Comparison of ENCODE assay signal across 22 mouse cellular contexts in genomic region chr6:75089971-75090370, GRCm38 (mm10).
DNase-seq lines count a peak whose midpoint lies in the region; ATAC-seq and TF ChIP-seq lines count a peak whose summit lies in the region.
"Had no signal": no experiment of that assay in that cellular context is flagged by ENCODE, and none has a peak within 500 bp of the region (broad histone marks: within the 10 kb centered on the region; RNA-seq: fewer than 3 reads in every experiment).

No protein-coding gene starts in this region.

- no peak for TF ChIP-seq CTCF in midbrain, postnatal 0 days (IDR thresholded peaks at IDR 0.05)
- no peak for TF ChIP-seq CTCF in forebrain, postnatal 0 days (IDR thresholded peaks at IDR 0.05; ENCODE audit: low read depth)
- no peak for TF ChIP-seq CTCF in layer of hippocampus, adult 2 months (conservative IDR thresholded peaks at IDR 0.05)

- H3K9ac ChIP-seq in forebrain, embryonic 15.5 days (replicated peaks): no peak overlapping the region
- H3K9ac ChIP-seq in midbrain, postnatal 0 days (replicated peaks; ENCODE audit: low read length, poor library complexity, severe bottlenecking): no peak overlapping the region
- no peak overlapping the region for H3K9ac ChIP-seq in midbrain, embryonic 13.5 days (replicated peaks)
- H3K9ac ChIP-seq in forebrain, postnatal 0 days: no peak overlapping the region
- H3K9ac ChIP-seq: embryonic facial prominence, embryonic 13.5 days; heart, embryonic 12.5 days; hindbrain, embryonic 15.5 days had no signal

- H3K27me3 ChIP-seq in forebrain, embryonic 15.5 days: no peaks in the 10 kb centered on the region
- H3K27me3 ChIP-seq in forebrain, embryonic 10.5 days (ENCODE audit: poor library complexity, severe bottlenecking): no peaks in the 10 kb centered on the region
- H3K27me3 ChIP-seq in midbrain, postnatal 0 days (ENCODE audit: insufficient read depth, low read length): no peaks in the 10 kb centered on the region
- no peaks in the 10 kb centered on the region for H3K27me3 ChIP-seq in midbrain, embryonic 13.5 days
- no peaks in the 10 kb centered on the region for H3K27me3 ChIP-seq in forebrain, postnatal 0 days (ENCODE audit: insufficient read depth, low read length)
- H3K27me3 ChIP-seq: embryonic facial prominence, embryonic 13.5 days; heart, embryonic 12.5 days; hindbrain, embryonic 15.5 days had no signal

- no peak overlapping the region; the same call in 1 of the 2 replicates for H3K27ac ChIP-seq in forebrain, embryonic 15.5 days (replicated peaks)
- no peak overlapping the region for H3K27ac ChIP-seq in forebrain, embryonic 10.5 days
- H3K27ac ChIP-seq in midbrain, postnatal 0 days (ENCODE audit: low read depth, low read length): no peak overlapping the region
- H3K27ac ChIP-seq in midbrain, embryonic 13.5 days: no peak overlapping the region
- H3K27ac ChIP-seq in forebrain, postnatal 0 days (ENCODE audit: low read depth, low read length): no peak overlapping the region
- no peak overlapping the region for H3K27ac ChIP-seq in layer of hippocampus, adult 2 months
- H3K27ac ChIP-seq: embryonic facial prominence, embryonic 13.5 days; gastrocnemius, adult 2 months; hindbrain, embryonic 15.5 days had no signal

- no peak overlapping the region for H3K4me2 ChIP-seq in forebrain, embryonic 15.5 days (replicated peaks)
- no peak overlapping the region for H3K4me2 ChIP-seq in midbrain, postnatal 0 days (ENCODE audit: low read depth, low read length, poor library complexity, severe bottlenecking)
- no peak overlapping the region for H3K4me2 ChIP-seq in midbrain, embryonic 13.5 days (replicated peaks)
- no peak overlapping the region for H3K4me2 ChIP-seq in forebrain, postnatal 0 days (ENCODE audit: low read depth)
- H3K4me2 ChIP-seq: embryonic facial prominence, embryonic 13.5 days; heart, embryonic 12.5 days; hindbrain, embryonic 15.5 days had no signal

- no peaks in the 10 kb centered on the region for H3K9me3 ChIP-seq in forebrain, embryonic 15.5 days
- no peaks in the 10 kb centered on the region for H3K9me3 ChIP-seq in forebrain, embryonic 10.5 days
- no peaks in the 10 kb centered on the region for H3K9me3 ChIP-seq in midbrain, postnatal 0 days (ENCODE audit: low read length)
- H3K9me3 ChIP-seq in midbrain, embryonic 13.5 days: no peaks in the 10 kb centered on the region
- H3K9me3 ChIP-seq in forebrain, postnatal 0 days (ENCODE audit: low read length): no peaks in the 10 kb centered on the region
- H3K9me3 ChIP-seq: embryonic facial prominence, embryonic 13.5 days; G1E; heart, embryonic 12.5 days; hindbrain, embryonic 15.5 days had no signal

- peak; percentile 7 to 49 for DNase-seq in cerebellum, postnatal 10 days
- no peak for DNase-seq in cerebellum, postnatal 25 days
- no peak for DNase-seq in forebrain, embryonic 10.5 days (ENCODE audit: extremely low spot score, low spot score)
- peak; percentile 33 for DNase-seq in midbrain, postnatal 0 days (ENCODE audit: low spot score)
- DNase-seq in forebrain, postnatal 0 days: peak; percentile 22
- DNase-seq in layer of hippocampus, adult 2 months (ENCODE audit: low spot score in 2 of 2): no peak
- DNase-seq: adrenal gland, postnatal 10 days; B cell, adult 2 months; cerebellum, adult 18-20 months; cerebellum, adult 9-11 months; embryo, embryonic 11 days; gastrocnemius, adult 2 months; gastrocnemius, postnatal 25 days had no signal

- 56% methylated on average over 2 of the region's 2 CpGs for WGBS in forebrain, embryonic 15.5 days
- 82% methylated on average over 2 of the region's 2 CpGs for WGBS in forebrain, embryonic 10.5 days
- WGBS in midbrain, postnatal 0 days: 61% methylated on average over 2 of the region's 2 CpGs
- 78% methylated on average over 2 of the region's 2 CpGs for WGBS in midbrain, embryonic 13.5 days
- WGBS in forebrain, postnatal 0 days: 41% methylated on average over 2 of the region's 2 CpGs

- ATAC-seq in forebrain, embryonic 15.5 days (replicated peaks): peak; percentile 29; the same call in 1 of the 2 replicates
- no peak for ATAC-seq in midbrain, postnatal 0 days (ENCODE audit: low FRiP score)
- ATAC-seq in midbrain, embryonic 13.5 days: no peak
- ATAC-seq in forebrain, postnatal 0 days: no peak
- ATAC-seq: CD4-positive, CD25-positive, alpha-beta regulatory T cell, adult 4 months; inflammation-experienced regulatory T-cells, adult 6 months; intestine, postnatal 0 days had no signal

- no peaks in the 10 kb centered on the region for H3K36me3 ChIP-seq in forebrain, embryonic 15.5 days
- H3K36me3 ChIP-seq in forebrain, embryonic 10.5 days (replicated peaks): no peaks in the 10 kb centered on the region
- no peaks in the 10 kb centered on the region for H3K36me3 ChIP-seq in midbrain, postnatal 0 days (ENCODE audit: insufficient read depth, low read length)
- no peaks in the 10 kb centered on the region for H3K36me3 ChIP-seq in midbrain, embryonic 13.5 days
- no peaks in the 10 kb centered on the region for H3K36me3 ChIP-seq in forebrain, postnatal 0 days (ENCODE audit: insufficient read depth)
- H3K36me3 ChIP-seq: embryonic facial prominence, embryonic 13.5 days; G1E; heart, embryonic 12.5 days; hindbrain, embryonic 15.5 days had no signal

- H3K4me1 ChIP-seq in forebrain, embryonic 15.5 days: no peaks in the 10 kb centered on the region
- no peaks in the 10 kb centered on the region for H3K4me1 ChIP-seq in forebrain, embryonic 10.5 days
- no peaks in the 10 kb centered on the region for H3K4me1 ChIP-seq in midbrain, postnatal 0 days (ENCODE audit: insufficient read depth, low read length)
- no peaks in the 10 kb centered on the region for H3K4me1 ChIP-seq in midbrain, embryonic 13.5 days (replicated peaks)
- no peaks in the 10 kb centered on the region for H3K4me1 ChIP-seq in forebrain, postnatal 0 days (ENCODE audit: insufficient read depth)
- H3K4me1 ChIP-seq: embryonic facial prominence, embryonic 13.5 days; heart, embryonic 12.5 days; hindbrain, embryonic 15.5 days had no signal

- H3K4me3 ChIP-seq in forebrain, embryonic 15.5 days: no peak overlapping the region
- H3K4me3 ChIP-seq in forebrain, embryonic 10.5 days: no peak overlapping the region
- no peak overlapping the region for H3K4me3 ChIP-seq in midbrain, postnatal 0 days (ENCODE audit: low read depth, low read length)
- H3K4me3 ChIP-seq in midbrain, embryonic 13.5 days (replicated peaks): no peak overlapping the region
- no peak overlapping the region for H3K4me3 ChIP-seq in forebrain, postnatal 0 days (ENCODE audit: low read depth, low read length)
- H3K4me3 ChIP-seq in layer of hippocampus, adult 2 months: no peak overlapping the region
- H3K4me3 ChIP-seq: embryonic facial prominence, embryonic 13.5 days; gastrocnemius, adult 2 months; heart, embryonic 12.5 days; hindbrain, embryonic 15.5 days had no signal

Comparison
In these comparisons a context has a peak if more than half of its experiments do, and no peak if none do; other contexts are left out.
1. DNase-seq: peak in cerebellum, postnatal 10 days (2 of 2), midbrain, postnatal 0 days (single experiment) and forebrain, postnatal 0 days (single experiment); none in cerebellum, postnatal 25 days (0 of 2), forebrain, embryonic 10.5 days (single experiment) and layer of hippocampus, adult 2 months (0 of 2).